Mouse (Mus musculus): ENCODE measurements around the gene Exph5. TPM values are rescaled to one million over a fixed set of nuclear protein-coding genes. Genes with fewer than 3 reads are reported as not detected.

Exph5 gene
- polyA plus RNA-seq, 1 experiment from 2014 or later = 2.1 TPM

GRCm38 (mm10) chr9:53383951-53384866, 82.7 kb downstream of the Exph5 start, which contains the start of gene Kdelc2:
Gene Kdelc2 (plus strand): TSS chr9:53384025.
- peak; percentile 98 for ATAC-seq (ENCODE audit: low FRiP score, low TSS enrichment)
- Histone ChIP-seq H3K36me3 (ENCODE audit: control insufficient read depth, insufficient read depth, low read length) (no peaks in the 10 kb centered on the region), H3K27me3 (ENCODE audit: control insufficient read depth, insufficient read depth, low read length) (no peaks in the 10 kb centered on the region; the same call in 1 of the 2 replicates), H3K4me2 (replicated peaks; ENCODE audit: low read depth, low read length) (peak within 1 kb of the TSS; percentile 86), H3K4me1 (ENCODE audit: control insufficient read depth, insufficient read depth, low read length) (peaks cover 3% of the 10 kb centered on the region), H3K9ac (ENCODE audit: low read depth, low read length) (peak within 1 kb of the TSS; percentile 94), H3K9me3 (ENCODE audit: control insufficient read depth, low read length) (no peaks in the 10 kb centered on the region), H3K27ac (ENCODE audit: low read depth, low read length) (peak within 1 kb of the TSS; percentile 98), H3K4me3 (ENCODE audit: low read length) (peak within 1 kb of the TSS; percentile 76)
- WGBS = under 1% methylated on average over 72 of the region's 75 CpGs

GRCm38 (mm10) chr9:53384873-53385272, 83.4 kb downstream of the Exph5 start:
- H3K9ac ChIP-seq (ENCODE audit: low read depth, low read length) = peak overlapping the region; percentile 94; the same call in 1 of the 2 replicates

GRCm38 (mm10) chr9:53387431-53387830, 86.0 kb downstream of the Exph5 start:
- Histone ChIP-seq H3K27ac (ENCODE audit: low read depth, low read length) (no peak overlapping the region), H3K27me3 (ENCODE audit: control insufficient read depth, insufficient read depth, low read length) (no peaks in the 10 kb centered on the region), H3K36me3 (ENCODE audit: control insufficient read depth, insufficient read depth, low read length) (peaks cover 9% of the 10 kb centered on the region; the same call in 1 of the 2 replicates), H3K4me2 (replicated peaks; ENCODE audit: low read depth, low read length) (no peak overlapping the region), H3K4me3 (ENCODE audit: low read length) (no peak overlapping the region), H3K9ac (ENCODE audit: low read depth, low read length) (no peak overlapping the region), H3K4me1 (ENCODE audit: control insufficient read depth, insufficient read depth, low read length) (peaks cover 3% of the 10 kb centered on the region), H3K9me3 (ENCODE audit: control insufficient read depth, low read length) (no peaks in the 10 kb centered on the region)
- WGBS = 73% methylated on average over 2 of the region's 2 CpGs
- ATAC-seq (ENCODE audit: low FRiP score, low TSS enrichment) = no peak

More at GRCm38 (mm10) chr9:53384873-53385272, 83.4 kb downstream of the Exph5 start:
- no peaks in the 10 kb centered on the region for H3K9me3 ChIP-seq (ENCODE audit: control insufficient read depth, low read length)
- no peak for ATAC-seq (ENCODE audit: low FRiP score, low TSS enrichment)
- peak overlapping the region; percentile 86 for H3K4me2 ChIP-seq (replicated peaks; ENCODE audit: low read depth, low read length)
- peaks cover 3% of the 10 kb centered on the region for H3K4me1 ChIP-seq (ENCODE audit: control insufficient read depth, insufficient read depth, low read length)
- H3K4me3 ChIP-seq (ENCODE audit: low read length) = peak overlapping the region; percentile 76
- H3K27ac ChIP-seq (ENCODE audit: low read depth, low read length) = peak overlapping the region; percentile 98
- no peaks in the 10 kb centered on the region; the same call in 1 of the 2 replicates for H3K36me3 ChIP-seq (ENCODE audit: control insufficient read depth, insufficient read depth, low read length)
- 5% methylated on average over 8 of the region's 8 CpGs for WGBS
- no peaks in the 10 kb centered on the region for H3K27me3 ChIP-seq (ENCODE audit: control insufficient read depth, insufficient read depth, low read length)

GRCm38 (mm10) chr9:53389109-53389508, 87.6 kb downstream of the Exph5 start:
- peaks cover 9% of the 10 kb centered on the region for H3K36me3 ChIP-seq (ENCODE audit: control insufficient read depth, insufficient read depth, low read length)
- H3K9me3 ChIP-seq (ENCODE audit: control insufficient read depth, low read length) = no peaks in the 10 kb centered on the region
- peaks cover 3% of the 10 kb centered on the region for H3K4me1 ChIP-seq (ENCODE audit: control insufficient read depth, insufficient read depth, low read length)
- H3K4me2 ChIP-seq (replicated peaks; ENCODE audit: low read depth, low read length) = no peak overlapping the region
- no peak for ATAC-seq (ENCODE audit: low FRiP score, low TSS enrichment)
- H3K4me3 ChIP-seq (ENCODE audit: low read length) = no peak overlapping the region
- no peak overlapping the region for H3K9ac ChIP-seq (ENCODE audit: low read depth, low read length)
- WGBS = 88% methylated on average over 3 of the region's 3 CpGs
- H3K27ac ChIP-seq (ENCODE audit: low read depth, low read length) = no peak overlapping the region
- H3K27me3 ChIP-seq (ENCODE audit: control insufficient read depth, insufficient read depth, low read length) = no peaks in the 10 kb centered on the region

- Histone ChIP-seq H3K27me3 (ENCODE audit: control insufficient read depth, insufficient read depth, low read length) (no peaks in the 10 kb centered on the region), H3K9ac (ENCODE audit: low read depth, low read length) (no peak overlapping the region), H3K4me3 (ENCODE audit: low read length) (no peak overlapping the region), H3K4me1 (ENCODE audit: control insufficient read depth, insufficient read depth, low read length) (peaks cover 2% of the 10 kb centered on the region), H3K27ac (ENCODE audit: low read depth, low read length) (no peak overlapping the region), H3K4me2 (replicated peaks; ENCODE audit: low read depth, low read length) (no peak overlapping the region), H3K36me3 (ENCODE audit: control insufficient read depth, insufficient read depth, low read length) (peaks cover 9% of the 10 kb centered on the region), H3K9me3 (ENCODE audit: control insufficient read depth, low read length) (no peaks in the 10 kb centered on the region)
- no peak for ATAC-seq (ENCODE audit: low FRiP score, low TSS enrichment)
- 75% methylated on average over 7 of the region's 7 CpGs for WGBS
Measured at GRCm38 (mm10) chr9:53390136-53390535, 88.7 kb downstream of the Exph5 start.

- no peak overlapping the region for H3K4me3 ChIP-seq (ENCODE audit: low read length)
- H3K4me2 ChIP-seq (replicated peaks; ENCODE audit: low read depth, low read length) = no peak overlapping the region
- no peaks in the 10 kb centered on the region for H3K27me3 ChIP-seq (ENCODE audit: control insufficient read depth, insufficient read depth, low read length)
- no peak overlapping the region for H3K27ac ChIP-seq (ENCODE audit: low read depth, low read length)
- peaks cover 11% of the 10 kb centered on the region for H3K4me1 ChIP-seq (ENCODE audit: control insufficient read depth, insufficient read depth, low read length)
- H3K9ac ChIP-seq (ENCODE audit: low read depth, low read length) = no peak overlapping the region
- ATAC-seq (ENCODE audit: low FRiP score, low TSS enrichment) = no peak
- WGBS = 77% methylated on average over 13 of the region's 13 CpGs
- no peaks in the 10 kb centered on the region; the same call in none of the 2 replicates for H3K36me3 ChIP-seq (ENCODE audit: control insufficient read depth, insufficient read depth, low read length)
- no peaks in the 10 kb centered on the region for H3K9me3 ChIP-seq (ENCODE audit: control insufficient read depth, low read length)
Measured at GRCm38 (mm10) chr9:53397685-53398387, 96.4 kb downstream of the Exph5 start.

- H3K4me3 ChIP-seq (ENCODE audit: low read length) = no peak overlapping the region
- H3K9me3 ChIP-seq (ENCODE audit: control insufficient read depth, low read length) = no peaks in the 10 kb centered on the region
- no peak overlapping the region for H3K27ac ChIP-seq (ENCODE audit: low read depth, low read length)
- H3K27me3 ChIP-seq (ENCODE audit: control insufficient read depth, insufficient read depth, low read length) = no peaks in the 10 kb centered on the region
- H3K4me1 ChIP-seq (ENCODE audit: control insufficient read depth, insufficient read depth, low read length) = peaks cover 13% of the 10 kb centered on the region
- H3K9ac ChIP-seq (ENCODE audit: low read depth, low read length) = no peak overlapping the region
- ATAC-seq (ENCODE audit: low FRiP score, low TSS enrichment) = no peak
- no peak overlapping the region for H3K4me2 ChIP-seq (replicated peaks; ENCODE audit: low read depth, low read length)
- H3K36me3 ChIP-seq (ENCODE audit: control insufficient read depth, insufficient read depth, low read length) = no peaks in the 10 kb centered on the region; the same call in 1 of the 2 replicates
- WGBS = 19% methylated on average over 5 of the region's 5 CpGs
Measured at GRCm38 (mm10) chr9:53398388-53398700, 96.9 kb downstream of the Exph5 start.

- WGBS = 94% methylated on average over 8 of the region's 8 CpGs
- H3K36me3 ChIP-seq (ENCODE audit: control insufficient read depth, insufficient read depth, low read length) = no peaks in the 10 kb centered on the region; the same call in 1 of the 2 replicates
- H3K4me1 ChIP-seq (ENCODE audit: control insufficient read depth, insufficient read depth, low read length) = peaks cover 13% of the 10 kb centered on the region
- H3K27me3 ChIP-seq (ENCODE audit: control insufficient read depth, insufficient read depth, low read length) = no peaks in the 10 kb centered on the region
- no peak for ATAC-seq (ENCODE audit: low FRiP score, low TSS enrichment)
- H3K4me3 ChIP-seq (ENCODE audit: low read length) = no peak overlapping the region
- H3K27ac ChIP-seq (ENCODE audit: low read depth, low read length) = no peak overlapping the region
- no peak overlapping the region for H3K9ac ChIP-seq (ENCODE audit: low read depth, low read length)
- H3K9me3 ChIP-seq (ENCODE audit: control insufficient read depth, low read length) = no peaks in the 10 kb centered on the region
- H3K4me2 ChIP-seq (replicated peaks; ENCODE audit: low read depth, low read length) = no peak overlapping the region
Measured at GRCm38 (mm10) chr9:53399537-53399936, 98.1 kb downstream of the Exph5 start.

- H3K36me3 ChIP-seq (ENCODE audit: control insufficient read depth, insufficient read depth, low read length) = no peaks in the 10 kb centered on the region; the same call in 1 of the 2 replicates
- H3K9ac ChIP-seq (ENCODE audit: low read depth, low read length) = no peak overlapping the region
- peaks cover 13% of the 10 kb centered on the region for H3K4me1 ChIP-seq (ENCODE audit: control insufficient read depth, insufficient read depth, low read length)
- no peak overlapping the region for H3K27ac ChIP-seq (ENCODE audit: low read depth, low read length)
- H3K4me2 ChIP-seq (replicated peaks; ENCODE audit: low read depth, low read length) = no peak overlapping the region
- ATAC-seq (ENCODE audit: low FRiP score, low TSS enrichment) = no peak
- no peaks in the 10 kb centered on the region for H3K27me3 ChIP-seq (ENCODE audit: control insufficient read depth, insufficient read depth, low read length)
- no peaks in the 10 kb centered on the region for H3K9me3 ChIP-seq (ENCODE audit: control insufficient read depth, low read length)
- H3K4me3 ChIP-seq (ENCODE audit: low read length) = no peak overlapping the region
- 60% methylated on average over 4 of the region's 4 CpGs for WGBS
Measured at GRCm38 (mm10) chr9:53400696-53401095, 99.2 kb downstream of the Exph5 start.

Measured in kidney, embryonic 14.5 days (tissue).